Mouse (Mus musculus) thymus, adult 2 months (tissue): ENCODE data around the gene Abhd5. TPM values are rescaled to one million over a fixed set of nuclear protein-coding genes. Genes with fewer than 3 reads are reported as not detected.

Source experiments
- DNase-seq: peaks from one replicate; pipeline ENCODE4 v3.0.0; 2021
- H3K27ac ChIP-seq: fragments of 200-500 bp; 2 replicates; pipeline ENCODE4 v1.5.1; 2012; ENCODE audit warnings: low read length, control low read depth; ENCODE audit not compliant: control insufficient read depth, insufficient read depth
- H3K27me3 ChIP-seq: fragments of 200-500 bp; 2 replicates; pipeline ENCODE4 v1.6.1; 2012; ENCODE audit warnings: mild to moderate bottlenecking, low read length, moderate library complexity, mixed read lengths; ENCODE audit not compliant: control insufficient read depth, insufficient read depth
- H3K36me3 ChIP-seq: fragments of 200-500 bp; 2 replicates; pipeline ENCODE4 v1.6.1; 2012; ENCODE audit warnings: mild to moderate bottlenecking, low read length, moderate library complexity; ENCODE audit not compliant: control insufficient read depth, insufficient read depth
- H3K4me1 ChIP-seq: fragments of 200-500 bp; replicated peaks from 2 replicates; pipeline ENCODE4 v1.6.1; 2012; ENCODE audit warnings: low read length; ENCODE audit not compliant: control insufficient read depth, insufficient read depth
- H3K4me3 ChIP-seq: fragments of 200-500 bp; 2 replicates; pipeline ENCODE4 v1.5.1; 2012; ENCODE audit warnings: mild to moderate bottlenecking, low read length, control low read depth, moderate library complexity; ENCODE audit not compliant: control insufficient read depth, insufficient read depth
- CTCF ChIP-seq: fragments of 200-500 bp; IDR thresholded peaks from 2 replicates; pipeline ENCODE4 v1.5.1; 2012; ENCODE audit warnings: mild to moderate bottlenecking, control low read depth, low read length, moderate library complexity, borderline replicate concordance; ENCODE audit not compliant: control insufficient read depth, poor library complexity, insufficient read depth; ENCODE audit errors: extremely low read depth
- POLR2A ChIP-seq: fragments of 200-500 bp; IDR thresholded peaks from 2 replicates; pipeline ENCODE4 v1.6.1; 2012; ENCODE audit warnings: mild to moderate bottlenecking, low read length, control low read depth, moderate library complexity; ENCODE audit not compliant: control insufficient read depth, poor library complexity, insufficient read depth; ENCODE audit errors: extremely low read depth
- WGBS: fragments of 180-500 bp; shearing (Covaris S2); methylation state at CpG from one replicate; pipeline ENCODE4 v1.1.7; 2018; 5-methylcytosine and 5-hydroxymethylcytosine counted together
- polyA plus RNA-seq: library from polyadenylated mRNA; depleted of rRNA; stranded (reverse); fragments of >200 nt; gene quantifications from 2 replicates; pipeline ENCODE4 v1.2.3, GENCODE M21; 2012

Gene Abhd5
- polyA plus RNA-seq, 1 experiment, result 12.4 TPM

DNA sequence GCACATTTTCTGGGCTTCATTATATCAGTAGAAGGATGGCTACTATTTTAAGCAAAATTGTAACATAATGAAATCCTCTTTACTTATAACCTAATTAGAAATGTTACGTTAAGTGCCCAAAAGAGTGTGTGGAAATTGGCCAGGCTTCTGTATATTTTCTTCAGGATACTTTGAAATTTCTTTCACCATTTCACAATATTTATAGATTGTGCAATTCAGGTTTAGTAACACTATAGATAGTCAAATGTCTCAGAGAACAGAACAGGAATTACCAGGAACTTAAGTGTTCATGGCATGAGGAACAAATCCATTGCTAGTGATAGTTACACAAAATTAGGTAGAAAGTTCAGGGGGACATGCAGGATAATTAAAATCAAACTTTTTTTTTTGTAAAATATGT is 5.7 kb downstream of the Abhd5 start:
- no peak for TF ChIP-seq CTCF
- TF ChIP-seq POLR2A, result no peak
- Histone ChIP-seq H3K27me3 (peaks cover 5% of the 10 kb centered on the region; the same call in 1 of the 2 replicates), H3K27ac (no peak overlapping the region), H3K36me3 (no peaks in the 10 kb centered on the region), H3K4me1 (no peaks in the 10 kb centered on the region), H3K4me3 (no peak overlapping the region)
- no peak for DNase-seq
- WGBS, result 93% methylated on average over 1 of the region's 1 CpGs

DNA sequence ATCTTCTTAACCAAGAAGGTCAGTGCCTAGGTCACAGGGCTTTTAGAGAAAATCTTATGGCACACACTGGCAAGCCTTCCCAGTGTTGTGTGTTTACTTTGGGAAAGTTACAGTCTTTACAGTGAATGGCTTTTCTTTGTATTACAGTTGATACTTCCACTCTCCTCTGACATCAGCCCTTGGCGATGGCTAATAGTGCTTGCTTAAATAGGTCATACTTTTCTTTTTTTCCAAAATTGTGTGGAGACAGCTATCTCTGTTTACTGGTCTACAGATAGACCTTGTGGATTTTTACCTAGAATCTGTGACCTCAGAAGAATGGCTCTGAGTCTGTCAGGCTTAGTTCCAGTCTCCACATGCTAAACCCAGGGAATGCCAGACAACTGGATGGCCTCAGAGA is 6.2 kb downstream of the Abhd5 start:
- DNase-seq, result no peak
- Histone ChIP-seq H3K4me3 (no peak overlapping the region), H3K27me3 (peaks cover 5% of the 10 kb centered on the region; the same call in 1 of the 2 replicates), H3K4me1 (no peaks in the 10 kb centered on the region), H3K36me3 (no peaks in the 10 kb centered on the region), H3K27ac (no peak overlapping the region)
- TF ChIP-seq CTCF (no peak), POLR2A (no peak)
- WGBS, result 100% methylated on average over 1 of the region's 1 CpGs

DNA sequence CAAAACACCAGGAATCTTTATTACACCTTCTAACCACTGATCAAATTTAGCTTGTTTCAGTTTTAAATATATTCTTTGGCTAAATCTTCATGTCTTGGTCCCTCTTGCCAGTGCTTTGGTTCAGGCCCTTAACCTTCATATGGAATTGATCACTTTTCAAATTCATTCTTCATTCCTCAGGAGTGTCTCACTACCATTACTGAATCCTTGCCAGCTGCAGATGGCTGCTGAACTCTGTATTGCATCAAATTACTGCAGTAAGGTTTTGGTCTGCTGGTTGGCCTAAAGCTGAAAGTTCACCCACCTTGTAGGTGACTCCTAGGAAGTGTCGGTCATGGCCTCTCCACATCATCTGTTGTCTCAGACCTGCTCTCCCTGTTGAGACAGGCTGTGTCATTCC is 12.8 kb downstream of the Abhd5 start:
- Histone ChIP-seq H3K27me3 (no peaks in the 10 kb centered on the region), H3K4me1 (no peaks in the 10 kb centered on the region), H3K4me3 (no peak overlapping the region), H3K36me3 (no peaks in the 10 kb centered on the region), H3K27ac (no peak overlapping the region)
- DNase-seq, result no peak
- 100% methylated on average over 1 of the region's 1 CpGs for WGBS
- TF ChIP-seq POLR2A (no peak), CTCF (no peak)

DNA sequence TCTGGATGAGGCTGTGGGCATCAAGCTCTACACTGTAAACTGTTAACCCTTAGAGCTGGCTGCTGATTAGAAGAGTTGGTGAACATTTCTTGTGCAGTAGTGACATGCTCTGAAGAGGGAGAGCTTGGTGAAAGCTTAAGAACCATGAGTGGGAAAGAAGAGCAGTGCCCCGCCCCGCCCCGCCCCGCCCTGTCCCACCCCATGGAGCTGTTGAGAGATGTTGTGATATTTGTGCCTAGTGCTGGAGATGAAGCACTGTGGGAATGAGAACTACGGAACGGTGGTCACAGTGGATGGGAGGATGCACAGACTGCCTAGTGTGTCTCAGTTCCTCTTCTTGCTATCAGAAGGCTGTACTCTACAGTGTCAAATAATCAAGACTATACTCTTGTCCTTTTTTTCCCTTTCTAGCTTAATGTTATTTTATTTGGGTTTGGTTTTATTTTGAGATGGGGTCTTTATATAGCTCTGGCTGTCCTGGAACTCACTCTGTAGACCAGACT is 18.9 kb downstream of the Abhd5 start:
- DNase-seq, result no peak
- 97% methylated on average over 6 of the region's 6 CpGs for WGBS
- H3K27ac ChIP-seq, result no peak overlapping the region
- H3K27me3 ChIP-seq, result no peaks in the 10 kb centered on the region
- no peaks in the 10 kb centered on the region for H3K4me1 ChIP-seq
- TF ChIP-seq CTCF (no peak), POLR2A (no peak)
- H3K4me3 ChIP-seq, result no peak overlapping the region
- no peaks in the 10 kb centered on the region for H3K36me3 ChIP-seq

DNA sequence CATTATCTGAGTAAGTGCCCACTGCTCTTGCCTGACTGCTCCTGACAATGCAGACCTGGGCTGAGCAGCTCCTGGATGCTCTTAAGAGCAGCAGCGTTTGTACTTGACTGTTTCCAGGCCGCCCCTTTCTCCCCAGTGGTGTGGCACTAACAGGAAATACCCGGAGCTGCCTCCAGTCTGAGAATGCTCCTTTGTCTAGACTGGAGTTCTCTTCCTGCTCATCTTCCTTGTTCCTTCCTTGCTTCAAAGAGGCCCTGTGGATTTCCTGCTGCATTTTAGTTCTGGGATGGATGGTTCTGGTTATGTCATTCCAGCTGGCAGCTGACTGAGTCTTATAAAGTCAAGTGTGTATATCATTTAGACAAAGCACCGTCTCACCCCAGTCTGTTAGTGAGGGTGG is 21.1 kb downstream of the Abhd5 start:
- Histone ChIP-seq H3K4me1 (no peaks in the 10 kb centered on the region), H3K36me3 (no peaks in the 10 kb centered on the region), H3K27ac (no peak overlapping the region), H3K27me3 (no peaks in the 10 kb centered on the region), H3K4me3 (no peak overlapping the region)
- TF ChIP-seq POLR2A (no peak), CTCF (no peak)
- WGBS, result 68% methylated on average over 4 of the region's 4 CpGs
- DNase-seq, result no peak

DNA sequence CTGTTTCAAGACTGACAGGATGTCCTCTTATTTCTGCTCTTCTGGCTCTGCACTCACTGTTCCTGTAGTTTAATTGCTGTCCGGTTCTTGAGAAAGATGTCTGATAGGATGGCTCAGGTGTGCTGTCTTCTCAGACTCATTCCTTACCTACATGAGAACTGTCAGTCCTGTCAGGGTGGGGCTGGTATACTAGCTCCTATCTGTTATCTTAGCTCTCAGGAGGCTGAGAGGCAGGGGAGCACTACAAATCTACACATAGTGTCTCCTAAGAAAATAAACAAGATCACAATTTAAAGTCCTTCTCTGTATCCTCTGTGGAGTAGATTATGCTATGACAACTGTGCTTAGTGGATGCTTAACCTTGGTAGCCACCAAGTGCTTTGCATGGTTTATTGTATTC is 21.6 kb downstream of the Abhd5 start:
- no peak for DNase-seq
- no peak overlapping the region for H3K4me3 ChIP-seq
- 100% methylated on average over 1 of the region's 1 CpGs for WGBS
- TF ChIP-seq POLR2A, result no peak
- TF ChIP-seq CTCF, result no peak
- H3K27ac ChIP-seq, result no peak overlapping the region
- no peaks in the 10 kb centered on the region for H3K27me3 ChIP-seq
- no peaks in the 10 kb centered on the region for H3K36me3 ChIP-seq
- no peaks in the 10 kb centered on the region for H3K4me1 ChIP-seq

DNA sequence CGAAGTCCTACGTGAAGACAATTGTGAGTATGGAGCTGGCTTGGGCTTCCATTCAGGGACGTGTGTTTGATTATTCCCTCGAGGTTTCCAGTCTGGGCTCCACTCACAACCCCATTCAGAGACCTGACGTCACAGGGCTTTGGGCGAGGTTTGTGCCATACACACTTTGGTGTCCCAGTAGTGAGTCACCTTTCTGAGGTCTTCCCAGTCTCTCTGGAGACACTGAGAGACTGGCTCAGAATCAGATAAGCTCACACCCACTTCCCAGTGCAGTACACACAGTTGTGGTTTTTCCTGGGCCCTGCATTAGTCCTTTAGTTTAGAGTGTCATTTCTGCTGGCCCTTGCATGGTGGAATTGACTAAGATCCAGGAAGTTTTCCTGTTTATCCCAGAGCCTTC is 27.6 kb downstream of the Abhd5 start:
- no peak for TF ChIP-seq POLR2A
- no peak for TF ChIP-seq CTCF
- no peaks in the 10 kb centered on the region for H3K4me1 ChIP-seq
- H3K27ac ChIP-seq, result no peak overlapping the region
- no peaks in the 10 kb centered on the region for H3K36me3 ChIP-seq
- WGBS, result 93% methylated on average over 6 of the region's 6 CpGs
- no peak overlapping the region for H3K4me3 ChIP-seq
- no peak for DNase-seq
- H3K27me3 ChIP-seq, result no peaks in the 10 kb centered on the region
